Mouse (Mus musculus) liver, embryonic 11.5 days (tissue): ENCODE data around the gene Lrg1. TPM values are rescaled to one million over a fixed set of nuclear protein-coding genes. Genes with fewer than 3 reads are reported as not detected.
"Not testable (repeated sequence)": the region's sequence is repeated elsewhere in the genome, so short reads cannot be mapped to it uniquely, and the experiment has no call there.

Experiments
- ATAC-seq: fragments of 200-750 bp; cut with Nextera tagmentation; replicated peaks from 2 replicates; pipeline ENCODE4 v1.8.0; 2017; ENCODE audit warnings: moderate number of reproducible peaks, mild to moderate bottlenecking, moderate TSS enrichment, moderate library complexity; ENCODE audit not compliant: low FRiP score
- DNase-seq: peaks from one replicate; pipeline ENCODE4 v3.0.0-alpha.2; 2017; ENCODE audit warnings: low spot score
- H3K27ac ChIP-seq: fragments of 300-500 bp; sonication (generic); 2 replicates; pipeline ENCODE4 v1.5.1; 2014; ENCODE audit warnings: mild to moderate bottlenecking, low read depth, low read length, control low read depth
- H3K27me3 ChIP-seq: fragments of 300-500 bp; sonication (generic); replicated peaks from 2 replicates; pipeline ENCODE4 v1.6.1; 2014; ENCODE audit warnings: low read length, mixed read lengths; ENCODE audit not compliant: control insufficient read depth, insufficient read depth
- H3K36me3 ChIP-seq: fragments of 300-500 bp; sonication (generic); 2 replicates; pipeline ENCODE4 v1.6.1; 2014; ENCODE audit warnings: mild to moderate bottlenecking, low read length, moderate library complexity, mixed read lengths; ENCODE audit not compliant: control insufficient read depth, insufficient read depth
- H3K4me1 ChIP-seq: fragments of 300-500 bp; sonication (generic); replicated peaks from 2 replicates; pipeline ENCODE4 v1.6.1; 2014; ENCODE audit warnings: low read length, mixed read lengths; ENCODE audit not compliant: control insufficient read depth, insufficient read depth
- H3K4me2 ChIP-seq: fragments of 300-500 bp; sonication (generic); 2 replicates; pipeline ENCODE4 v1.6.1; 2014; ENCODE audit warnings: mild to moderate bottlenecking, control low read depth, moderate library complexity
- H3K4me3 ChIP-seq: fragments of 300-500 bp; sonication (generic); 2 replicates; pipeline ENCODE4 v1.5.1; 2014; ENCODE audit warnings: low read depth, low read length, control low read depth
- H3K9ac ChIP-seq: fragments of 300-500 bp; sonication (generic); 2 replicates; pipeline ENCODE4 v1.6.1; 2014; ENCODE audit warnings: low read depth, low read length, control low read depth
- H3K9me3 ChIP-seq: fragments of 300-500 bp; sonication (generic); 2 replicates; pipeline ENCODE4 v1.6.1; 2016; ENCODE audit warnings: low read length, inconsistent platforms, mixed read lengths; ENCODE audit not compliant: control insufficient read depth
- WGBS: fragments of 180-500 bp; shearing (Covaris S2); extraction: QIAGEN DNeasy Blood & Tissue Kit; methylation state at CpG from one replicate; pipeline ENCODE4 v1.1.7; 2014; 5-methylcytosine and 5-hydroxymethylcytosine counted together
- polyA plus RNA-seq: library from polyadenylated mRNA; unstranded; fragments of >200 nt; fragmentation: Nextera tagmentation; extraction: Ambion mirVana; gene quantifications from 2 replicates; pipeline ENCODE4 v1.2.1, GENCODE M21; 2014

Lrg1 gene
- polyA plus RNA-seq, 1 experiment from 2014 or later, result 0.23 TPM

DNA sequence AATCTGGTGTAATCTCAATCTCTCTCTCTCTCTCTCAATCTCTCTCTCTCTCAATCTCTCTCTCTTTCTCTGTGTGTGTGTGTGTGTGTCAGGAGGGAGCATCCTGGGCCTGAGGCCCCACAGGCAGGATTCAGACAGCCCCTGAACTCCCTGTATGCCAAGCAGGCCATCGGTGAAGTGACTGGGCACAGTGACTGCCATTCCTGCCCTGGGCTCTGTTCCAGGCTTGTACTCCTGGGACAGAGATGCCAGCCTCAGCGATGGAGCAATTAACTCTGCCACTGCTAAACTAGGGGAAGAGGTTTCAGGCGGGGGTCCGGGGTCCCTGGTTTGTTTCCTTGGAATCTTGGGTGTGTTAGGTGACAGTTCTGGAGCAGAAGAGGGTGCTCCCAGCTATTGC lies 11.2 kb downstream of the Lrg1 start:
- Histone ChIP-seq H3K9ac (no peak overlapping the region), H3K27me3 (no peaks in the 10 kb centered on the region; the same call in 1 of the 2 replicates)
- WGBS, result 61% methylated on average over 4 of the region's 4 CpGs

DNA sequence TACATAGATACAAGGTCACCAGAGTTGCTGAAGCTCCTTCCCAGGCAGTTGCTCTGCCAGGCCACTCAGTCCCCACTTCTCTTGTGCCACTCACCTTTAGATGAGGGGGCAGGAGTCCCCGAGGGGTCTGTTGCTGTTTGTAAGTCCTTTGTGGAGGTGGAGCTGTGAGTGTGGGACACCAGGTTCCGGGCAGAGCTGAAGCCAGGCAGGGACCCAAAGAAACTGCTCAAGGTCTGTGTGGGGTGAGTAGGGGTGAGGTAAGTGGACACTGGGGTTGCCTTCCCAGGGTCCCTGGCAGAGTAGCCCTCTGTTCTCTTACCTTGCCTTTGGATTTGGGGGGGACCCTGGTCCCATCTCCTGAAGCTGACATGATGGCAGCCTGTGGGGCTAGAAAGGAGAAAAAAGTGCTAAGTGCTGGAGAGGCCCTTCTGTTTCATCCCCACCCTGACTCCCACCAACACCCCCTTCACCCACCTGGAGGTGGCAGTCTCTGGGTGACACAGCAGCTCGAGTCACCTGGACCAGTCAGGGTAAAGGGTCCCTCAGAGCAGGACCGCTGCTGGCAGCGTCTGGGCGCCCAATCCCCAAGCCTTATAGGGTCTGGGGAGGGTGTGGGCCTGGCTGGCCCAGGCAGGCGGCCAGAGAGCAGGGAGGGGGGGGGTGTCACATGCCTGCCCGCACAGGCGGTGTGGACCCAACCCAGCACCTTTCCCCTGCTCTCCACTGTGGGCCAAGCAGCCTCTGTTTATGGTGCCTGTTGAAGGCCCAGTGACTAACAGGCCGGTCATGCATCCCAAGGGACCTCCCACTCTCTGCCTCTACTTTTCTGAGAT lies 12.4 kb downstream of the Lrg1 start, which contains the start of gene Plin4:
TSS of gene Plin4 (minus strand) at position 585 of the 833 bp plus-strand sequence.
- H3K4me2 ChIP-seq, result no peak within 1 kb of the TSS
- H3K9me3 ChIP-seq, result no peaks in the 10 kb centered on the region
- H3K9ac ChIP-seq, result no peak within 1 kb of the TSS
- no peak within 1 kb of the TSS for H3K4me3 ChIP-seq
- no peak within 1 kb of the TSS for H3K27ac ChIP-seq
- 51% methylated on average over 10 of the region's 10 CpGs for WGBS
- no peaks in the 10 kb centered on the region for H3K36me3 ChIP-seq
- ATAC-seq, result no peak
- H3K27me3 ChIP-seq, result no peaks in the 10 kb centered on the region
- no peak for DNase-seq
- H3K4me1 ChIP-seq, result no peaks in the 10 kb centered on the region

More for the DNA sequence above, 11.2 kb downstream of the Lrg1 start:
- no peaks in the 10 kb centered on the region for H3K9me3 ChIP-seq
- H3K27ac ChIP-seq, result no peak overlapping the region
- no peak overlapping the region for H3K4me3 ChIP-seq
- no peaks in the 10 kb centered on the region for H3K4me1 ChIP-seq
- ATAC-seq, result no peak
- no peak overlapping the region for H3K4me2 ChIP-seq
- no peaks in the 10 kb centered on the region for H3K36me3 ChIP-seq
- no peak for DNase-seq

DNA sequence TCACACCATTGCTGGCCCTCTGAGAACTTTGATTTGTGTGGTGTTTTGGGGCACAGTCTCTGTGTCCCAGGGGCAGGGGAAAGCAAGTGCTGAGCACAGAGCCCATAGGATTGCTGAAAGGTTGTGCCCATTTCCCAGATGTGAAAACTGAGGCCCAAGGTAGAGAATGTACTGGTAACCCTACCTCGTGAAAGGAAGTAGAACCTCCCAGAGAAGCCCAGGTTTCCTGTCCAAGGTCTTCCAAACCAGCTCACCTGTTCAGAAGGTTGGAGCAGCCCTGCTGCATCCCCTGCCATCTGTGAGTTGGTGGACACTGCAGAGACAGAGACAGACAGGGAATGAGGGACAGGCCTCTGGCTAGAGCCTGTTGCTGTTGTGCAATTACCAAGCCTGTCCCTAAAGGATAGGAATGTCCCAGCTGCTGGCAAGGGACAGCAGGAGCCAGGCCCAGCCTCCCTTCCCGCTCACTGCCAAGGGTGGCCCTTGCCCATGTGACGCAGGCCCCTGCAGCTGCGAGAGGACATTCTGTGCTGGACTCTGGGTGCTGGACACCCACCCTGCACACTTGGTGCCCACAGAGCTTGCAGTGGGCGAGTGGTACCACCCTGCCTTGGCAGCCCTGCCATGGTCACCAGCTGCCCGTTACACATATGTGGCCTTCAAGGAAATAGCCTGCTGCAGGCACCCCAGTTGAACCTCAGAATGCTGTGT lies 13.3 kb downstream of the Lrg1 start:
- H3K27me3 ChIP-seq, result no peaks in the 10 kb centered on the region
- DNase-seq, result no peak
- no peak overlapping the region for H3K9ac ChIP-seq
- ATAC-seq, result no peak
- H3K9me3 ChIP-seq, result no peaks in the 10 kb centered on the region
- no peaks in the 10 kb centered on the region for H3K4me1 ChIP-seq
- no peak overlapping the region for H3K4me2 ChIP-seq
- WGBS, result 83% methylated on average over 6 of the region's 6 CpGs
- H3K27ac ChIP-seq, result no peak overlapping the region
- H3K36me3 ChIP-seq, result no peaks in the 10 kb centered on the region
- H3K4me3 ChIP-seq, result no peak overlapping the region

DNA sequence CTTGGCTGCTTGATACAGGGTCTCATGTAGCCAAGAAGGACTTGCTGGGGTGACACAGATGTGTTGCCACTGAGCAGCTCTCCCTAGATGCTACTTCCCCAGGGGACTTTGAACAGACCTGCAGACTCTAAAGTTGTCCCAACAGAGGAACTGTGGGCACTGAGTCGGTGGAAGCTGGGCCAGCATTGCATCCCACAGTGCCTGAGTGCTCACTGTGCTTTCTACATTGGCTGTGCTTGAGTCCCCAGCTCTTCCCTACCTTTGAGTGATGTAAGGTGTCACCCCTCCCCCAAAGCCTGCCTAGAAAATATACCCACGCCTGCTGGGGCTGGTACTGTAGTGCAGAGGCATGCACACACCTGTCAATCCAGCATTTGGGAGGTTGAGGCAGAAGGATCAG lies 14.1 kb downstream of the Lrg1 start:
- Histone ChIP-seq H3K36me3 (peaks cover 2% of the 10 kb centered on the region; the same call in 1 of the 2 replicates), H3K9me3 (no peaks in the 10 kb centered on the region), H3K27me3 (no peaks in the 10 kb centered on the region), H3K9ac (no peak overlapping the region), H3K4me1 (no peaks in the 10 kb centered on the region), H3K27ac (no peak overlapping the region), H3K4me2 (no peak overlapping the region), H3K4me3 (no peak overlapping the region)
- WGBS, result 61% methylated on average over 2 of the region's 2 CpGs
- ATAC-seq (no peak), DNase-seq (no peak)

DNA sequence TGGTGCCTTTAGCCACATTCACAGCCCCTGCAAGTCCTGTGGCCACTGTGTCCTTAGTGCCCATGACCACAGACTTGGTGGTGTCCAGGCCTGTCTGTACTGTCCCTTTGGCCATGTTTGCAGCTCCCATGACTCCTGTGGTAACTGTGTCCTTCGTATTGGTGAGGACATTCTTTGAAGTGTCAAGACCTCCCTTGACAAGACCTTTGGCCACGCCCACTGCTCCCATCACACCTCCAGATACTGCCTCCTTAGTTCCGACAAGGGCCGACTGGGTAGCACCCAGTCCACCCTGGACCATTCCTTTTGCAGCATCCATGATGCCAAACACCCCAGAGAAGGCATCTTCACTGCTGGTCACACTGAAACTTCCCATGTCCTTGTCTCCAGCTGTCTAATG lies 14.8 kb downstream of the Lrg1 start:
- H3K27ac ChIP-seq, result no peak overlapping the region
- no peak overlapping the region for H3K9ac ChIP-seq
- H3K4me1 ChIP-seq, result no peaks in the 10 kb centered on the region
- 65% methylated on average over 4 of the region's 4 CpGs for WGBS
- no peaks in the 10 kb centered on the region for H3K27me3 ChIP-seq
- H3K4me3 ChIP-seq, result no peak overlapping the region
- no peak overlapping the region for H3K4me2 ChIP-seq
- H3K36me3 ChIP-seq, result peaks cover 6% of the 10 kb centered on the region
- DNase-seq, result no peak
- no peak for ATAC-seq
- H3K9me3 ChIP-seq, result no peaks in the 10 kb centered on the region

DNA sequence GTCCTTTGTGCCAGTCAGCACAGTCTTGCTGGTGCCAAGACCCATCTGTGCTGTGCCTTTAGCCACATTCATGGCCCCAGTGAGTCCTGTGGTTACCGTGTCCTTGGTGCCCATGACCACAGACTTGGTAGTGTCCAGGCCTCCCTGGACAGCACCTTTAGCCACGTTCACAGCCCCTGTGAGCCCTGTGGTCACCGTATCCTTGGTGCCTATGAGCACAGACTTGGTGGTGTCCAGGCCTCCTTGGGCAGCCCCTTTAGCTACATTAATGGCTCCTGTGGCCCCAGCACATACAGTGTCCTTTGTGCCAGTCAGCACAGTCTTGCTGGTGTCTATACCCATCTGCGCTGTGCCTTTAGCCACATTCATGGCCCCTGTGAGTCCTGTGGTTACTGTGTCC lies 15.4 kb downstream of the Lrg1 start:
- H3K27me3 ChIP-seq, H3K27ac ChIP-seq, H3K9ac ChIP-seq, H3K9me3 ChIP-seq, DNase-seq, H3K4me1 ChIP-seq, H3K4me2 ChIP-seq, H3K4me3 ChIP-seq, ATAC-seq: not testable (repeated sequence)
- H3K36me3 ChIP-seq, result peaks cover 11% of the 10 kb centered on the region
- 92% methylated on average over 4 of the region's 4 CpGs for WGBS

DNA sequence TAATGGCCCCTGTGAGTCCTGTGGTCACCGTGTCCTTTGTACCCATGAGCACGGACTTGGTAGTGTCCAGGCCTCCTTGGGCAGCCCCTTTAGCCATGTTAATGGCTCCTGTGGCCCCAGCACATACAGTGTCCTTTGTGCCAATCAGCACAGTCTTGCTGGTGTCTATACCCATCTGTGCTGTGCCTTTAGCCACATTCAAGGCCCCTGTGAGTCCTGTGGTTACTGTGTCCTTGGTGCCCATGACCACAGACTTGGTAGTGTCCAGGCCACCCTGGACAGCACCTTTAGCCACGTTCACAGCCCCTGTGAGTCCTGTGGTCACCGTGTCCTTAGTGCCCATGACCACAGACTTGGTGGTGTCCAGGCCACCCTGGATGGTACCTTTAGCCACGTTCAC lies 17.0 kb downstream of the Lrg1 start:
- ATAC-seq, H3K27ac ChIP-seq, H3K9me3 ChIP-seq, H3K9ac ChIP-seq, H3K27me3 ChIP-seq, DNase-seq, H3K4me2 ChIP-seq, H3K4me3 ChIP-seq, H3K4me1 ChIP-seq: not testable (repeated sequence)
- H3K36me3 ChIP-seq, result peaks cover 23% of the 10 kb centered on the region
- 90% methylated on average over 2 of the region's 5 CpGs for WGBS

DNA sequence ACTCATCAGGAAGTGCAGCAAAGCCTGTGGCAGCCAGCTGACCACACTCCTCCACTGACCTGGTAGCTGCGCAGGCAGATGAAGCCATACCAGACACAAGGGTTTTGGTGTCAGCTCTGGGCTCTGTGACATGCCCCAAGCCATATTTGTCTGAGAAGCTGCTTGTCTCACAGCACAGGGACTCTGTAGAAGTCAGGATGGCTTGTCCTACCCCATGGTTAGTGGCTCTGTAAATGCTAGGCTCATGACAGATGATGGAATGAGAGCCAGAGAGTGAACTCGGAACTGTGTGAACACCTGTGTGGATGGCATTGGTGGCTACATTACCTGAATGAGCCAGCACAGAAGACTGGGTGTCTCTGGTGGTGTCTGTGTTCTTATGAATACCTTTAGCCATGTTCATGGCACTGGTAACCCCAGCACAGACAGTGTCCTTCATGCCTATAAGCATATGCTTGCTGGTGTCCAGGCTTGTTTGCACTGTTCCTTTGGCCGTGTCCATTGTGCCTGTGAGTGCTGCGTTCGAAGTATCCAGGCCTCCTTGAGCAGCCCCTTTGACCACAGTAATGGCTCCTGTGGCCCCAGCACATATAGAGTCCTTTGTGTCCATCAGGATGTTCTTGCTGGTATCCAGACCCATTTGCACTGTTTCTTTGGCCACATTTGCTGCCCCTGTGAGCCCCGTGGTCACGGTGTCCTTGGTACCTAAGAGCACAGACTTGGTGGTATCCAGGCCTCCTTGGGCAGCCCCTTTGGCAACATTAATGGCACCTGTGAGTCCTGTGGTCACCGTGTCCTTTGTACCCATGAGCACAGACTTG lies 18.1 kb downstream of the Lrg1 start:
- ATAC-seq (no peak), DNase-seq (no peak)
- no peaks in the 10 kb centered on the region for H3K4me1 ChIP-seq
- peaks cover 30% of the 10 kb centered on the region for H3K36me3 ChIP-seq
- H3K9me3 ChIP-seq, result no peaks in the 10 kb centered on the region
- no peak overlapping the region for H3K27ac ChIP-seq
- no peak overlapping the region for H3K4me2 ChIP-seq
- WGBS, result 97% methylated on average over 8 of the region's 8 CpGs
- H3K9ac ChIP-seq, result no peak overlapping the region
- no peaks in the 10 kb centered on the region for H3K27me3 ChIP-seq
- H3K4me3 ChIP-seq, result no peak overlapping the region
